Mouse (Mus musculus): ENCODE data around the gene Gm38392.

Gm38392 gene

DNA sequence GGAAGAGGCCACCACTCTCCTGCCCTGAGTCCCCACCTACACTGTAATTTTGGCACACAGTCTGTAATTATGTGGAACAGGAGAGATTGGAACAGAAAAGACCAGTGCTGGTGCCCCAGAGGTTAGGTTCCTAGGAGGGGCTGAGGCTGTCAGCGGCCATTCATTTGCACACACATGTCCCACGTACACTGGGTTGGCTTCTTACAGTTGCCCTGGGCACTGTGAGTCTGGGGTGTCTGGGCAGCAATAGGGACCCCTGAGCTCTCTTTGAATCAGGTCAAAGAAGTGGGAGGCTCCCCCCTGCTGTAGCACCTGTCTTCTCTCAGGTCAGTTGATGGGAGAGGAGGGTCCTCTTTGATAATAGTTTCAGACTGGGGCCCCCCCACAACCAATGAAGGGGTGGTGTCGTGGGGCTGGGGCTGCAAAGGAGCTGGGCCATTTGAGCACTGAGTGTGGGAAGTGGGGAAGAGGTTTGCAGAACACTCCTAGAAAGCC lies 78.7 kb downstream of the Gm38392 start:
- in situ Hi-C loops (cut with MboI; ENCODE audit: low pct_unique_long_range_greater_than_20kb in 1 of 2, low sequenced_read_pairs in 2 of 2, unreplicated experiment in 1 of 2), result no loop called here

DNA sequence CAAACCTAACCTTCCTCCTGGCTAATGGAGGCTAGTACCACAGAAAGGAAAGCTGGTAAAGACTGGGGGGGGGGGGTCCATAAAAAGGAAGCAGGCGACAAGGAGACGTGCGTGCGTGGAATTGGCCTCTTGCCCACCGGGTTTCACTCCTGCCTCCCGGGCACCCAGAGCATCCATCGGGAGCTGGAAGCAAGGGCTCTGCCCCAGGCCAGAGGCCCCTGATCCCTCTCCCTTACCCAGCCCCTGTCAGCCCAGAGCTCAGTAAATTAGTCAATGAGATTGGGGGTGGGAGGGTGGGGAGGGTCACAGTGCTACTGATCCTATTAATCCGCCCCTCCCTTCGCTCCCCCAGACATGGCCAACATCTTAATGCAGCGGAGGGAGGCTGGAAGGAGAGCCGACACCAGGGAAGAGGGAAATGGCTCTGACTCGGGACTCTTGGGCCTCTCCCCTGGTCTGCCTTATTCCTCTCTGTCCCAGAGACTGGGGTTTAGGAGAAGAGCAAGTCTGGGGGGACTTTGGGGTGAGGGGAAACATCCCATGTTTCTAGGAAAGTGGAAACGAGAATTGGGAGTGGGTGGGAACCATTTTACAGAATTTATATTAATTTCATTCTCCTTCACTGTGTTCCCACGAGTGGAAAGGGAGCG lies 79.4 kb downstream of the Gm38392 start:
- in situ Hi-C loops (cut with MboI; ENCODE audit: low pct_unique_long_range_greater_than_20kb in 1 of 2, low sequenced_read_pairs in 2 of 2, unreplicated experiment in 1 of 2), result no loop called here

DNA sequence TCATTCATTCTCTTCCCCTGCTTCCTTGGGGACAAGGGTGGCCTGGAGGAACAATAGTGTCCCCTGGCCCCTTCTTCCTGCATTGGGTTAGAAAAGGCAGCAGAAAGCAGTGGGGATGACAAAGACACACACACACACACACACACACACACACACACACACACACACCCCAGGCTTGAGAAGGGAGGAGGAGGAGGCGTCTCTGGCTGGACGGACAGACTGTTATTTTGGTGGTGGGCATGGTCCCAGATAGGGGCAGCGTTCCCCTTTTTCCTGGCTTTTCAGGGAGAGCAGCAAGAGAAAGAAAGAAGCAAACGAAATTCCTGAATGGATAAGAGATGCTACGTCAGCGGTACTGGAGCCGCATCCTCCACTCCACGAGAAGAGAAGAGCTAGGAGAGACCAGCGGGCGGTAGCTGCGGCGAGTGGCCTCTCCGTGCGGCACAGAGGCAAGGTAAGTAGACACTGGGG lies 80.1 kb downstream of the Gm38392 start:
- in situ Hi-C loops (cut with MboI; ENCODE audit: low pct_unique_long_range_greater_than_20kb in 1 of 2, low sequenced_read_pairs in 2 of 2, unreplicated experiment in 1 of 2), result no loop called here

DNA sequence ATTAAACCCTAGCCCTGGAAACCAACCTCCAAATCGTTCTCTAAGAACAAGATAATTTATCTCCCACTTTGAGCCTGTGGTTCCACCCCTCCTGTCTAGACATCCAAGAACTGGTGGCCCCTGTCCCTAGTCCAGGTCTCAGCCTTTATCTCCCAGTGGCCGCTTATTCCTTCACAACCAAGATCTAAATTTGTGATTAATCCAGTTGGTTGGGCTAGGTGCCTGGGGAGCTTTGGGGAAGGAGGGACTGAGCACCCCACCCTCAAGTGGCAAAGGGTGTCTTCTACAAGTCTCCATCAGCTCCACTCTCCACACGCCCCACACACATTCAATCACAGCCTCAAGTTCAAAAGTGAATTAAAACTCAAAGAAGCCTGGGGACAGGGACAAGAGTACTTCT lies 80.5 kb downstream of the Gm38392 start:
- in situ Hi-C loops (cut with MboI; ENCODE audit: low pct_unique_long_range_greater_than_20kb in 1 of 2, low sequenced_read_pairs in 2 of 2, unreplicated experiment in 1 of 2), result no loop called here

DNA sequence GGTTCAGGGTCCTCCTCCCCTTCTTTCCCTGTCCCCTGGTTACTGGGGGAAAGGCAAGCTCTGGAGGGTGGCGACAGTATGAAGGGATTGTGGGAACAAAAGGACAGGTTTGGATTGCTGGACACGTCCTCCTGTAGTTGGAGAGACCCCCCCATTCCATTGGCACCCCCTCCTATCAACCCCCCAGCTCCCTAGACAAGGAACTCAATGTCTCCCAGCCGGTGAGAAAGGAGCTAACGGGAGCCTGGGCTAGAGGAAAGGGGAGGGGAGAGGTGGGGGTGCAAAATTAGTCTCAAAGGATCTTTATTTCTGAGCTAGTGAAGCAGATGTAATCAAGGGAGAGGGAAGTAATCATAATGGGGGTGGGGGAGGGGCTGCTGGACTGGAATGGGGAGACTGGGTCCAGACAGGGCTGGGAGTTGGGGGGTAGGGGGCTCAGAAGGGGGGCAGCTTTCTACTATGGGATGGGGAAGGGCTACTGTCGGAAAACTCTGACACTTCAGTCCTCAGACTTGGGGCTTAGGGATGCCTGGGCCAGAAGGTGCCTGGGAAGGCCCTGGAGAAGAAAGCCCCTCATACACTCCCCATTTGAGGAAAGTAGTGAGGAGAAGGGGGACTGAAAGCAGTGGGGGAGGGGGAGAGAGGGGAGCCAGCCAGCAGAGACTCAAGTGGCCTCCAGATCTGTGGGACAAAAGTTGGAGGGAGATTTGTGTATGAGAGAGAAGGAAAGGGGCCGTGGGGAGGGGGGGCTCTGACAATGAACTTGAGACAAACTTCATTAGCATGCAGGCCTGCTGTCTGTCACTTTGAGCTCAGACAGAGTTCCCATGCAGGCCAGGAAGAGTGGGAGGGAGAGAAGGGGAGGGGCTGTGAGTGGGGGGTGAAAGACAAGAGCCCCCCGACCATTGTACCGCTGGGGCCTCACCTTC lies 81.2 kb downstream of the Gm38392 start:
- in situ Hi-C loops (cut with MboI; ENCODE audit: low pct_unique_long_range_greater_than_20kb in 1 of 2, low sequenced_read_pairs in 2 of 2, unreplicated experiment in 1 of 2), result no loop called here

DNA sequence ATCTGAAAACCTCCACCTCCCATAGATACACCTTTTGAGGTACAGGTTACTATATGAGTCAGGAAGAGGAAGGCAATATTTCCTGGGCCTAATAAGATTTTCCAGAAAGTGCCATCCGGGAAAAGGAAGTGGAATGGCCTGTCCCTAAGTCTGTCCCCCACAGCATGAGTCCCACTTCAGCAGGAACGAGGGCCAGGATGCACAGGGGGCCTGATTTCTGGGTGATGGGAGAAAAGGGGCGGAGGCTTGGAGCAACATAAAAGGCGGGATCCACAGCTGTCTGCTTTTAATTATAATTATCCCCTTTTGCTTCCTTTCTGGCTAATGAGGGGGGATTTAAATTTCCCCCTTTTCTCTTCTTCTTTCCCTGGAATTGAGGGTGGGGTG lies 81.8 kb downstream of the Gm38392 start:
- in situ Hi-C loops (cut with MboI; ENCODE audit: low pct_unique_long_range_greater_than_20kb in 1 of 2, low sequenced_read_pairs in 2 of 2, unreplicated experiment in 1 of 2), result no loop called here

DNA sequence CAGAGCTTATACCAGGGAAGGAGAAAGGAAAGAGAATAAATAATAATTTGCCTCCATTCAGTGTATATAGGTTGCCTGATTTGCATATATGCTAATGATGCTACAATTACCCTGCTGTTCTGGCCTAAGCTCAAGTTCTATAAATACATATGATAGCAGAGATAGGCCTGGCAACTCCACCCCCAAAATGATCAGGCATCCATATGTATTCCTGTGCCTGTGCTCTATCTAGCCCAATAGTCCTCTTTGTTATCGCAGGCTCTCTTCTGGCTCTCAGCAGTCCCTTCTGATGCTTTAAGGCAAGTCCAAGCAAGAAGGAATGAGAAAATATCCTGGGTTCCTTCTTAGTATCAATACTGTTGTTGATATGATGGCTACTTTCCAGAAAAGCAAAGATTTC lies 82.3 kb downstream of the Gm38392 start:
- in situ Hi-C loops (cut with MboI; ENCODE audit: low pct_unique_long_range_greater_than_20kb in 1 of 2, low sequenced_read_pairs in 2 of 2, unreplicated experiment in 1 of 2), result no loop called here

DNA sequence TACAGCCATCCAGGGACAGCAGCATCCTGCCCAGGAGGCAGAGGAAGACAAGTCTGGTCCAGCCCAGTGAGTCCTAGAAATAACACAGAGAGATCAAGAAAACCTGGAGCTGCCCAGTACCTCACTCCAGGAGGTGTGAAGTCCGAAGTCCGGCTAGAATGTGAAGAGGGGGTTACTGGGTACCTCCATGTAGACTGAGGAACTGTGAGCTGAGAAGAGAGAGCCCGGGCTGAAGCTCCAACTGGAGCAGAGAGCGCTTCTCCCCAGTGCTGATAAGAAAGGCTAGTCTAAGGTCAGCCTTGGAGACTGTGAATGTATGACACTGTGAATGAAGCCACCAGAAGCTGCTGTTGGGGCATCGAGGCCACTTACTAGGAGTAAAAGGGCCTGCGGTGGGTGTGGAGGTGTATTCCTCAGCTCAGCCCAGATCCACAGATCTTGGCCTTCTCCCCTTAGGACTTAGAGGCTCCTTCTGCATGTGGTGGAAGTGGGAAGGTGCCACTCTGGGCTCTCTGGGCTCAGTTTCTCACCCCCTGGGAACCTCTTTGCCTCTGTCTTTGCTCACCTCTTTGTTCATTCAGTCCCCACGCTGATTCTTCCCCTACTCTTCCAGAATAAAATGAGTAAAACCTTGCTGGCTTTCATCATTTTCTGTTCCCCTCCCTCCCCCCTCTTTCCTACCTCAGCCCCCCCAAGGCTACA lies 82.9 kb downstream of the Gm38392 start:
- in situ Hi-C loops (cut with MboI; ENCODE audit: low pct_unique_long_range_greater_than_20kb in 1 of 2, low sequenced_read_pairs in 2 of 2, unreplicated experiment in 1 of 2), result no loop called here

DNA sequence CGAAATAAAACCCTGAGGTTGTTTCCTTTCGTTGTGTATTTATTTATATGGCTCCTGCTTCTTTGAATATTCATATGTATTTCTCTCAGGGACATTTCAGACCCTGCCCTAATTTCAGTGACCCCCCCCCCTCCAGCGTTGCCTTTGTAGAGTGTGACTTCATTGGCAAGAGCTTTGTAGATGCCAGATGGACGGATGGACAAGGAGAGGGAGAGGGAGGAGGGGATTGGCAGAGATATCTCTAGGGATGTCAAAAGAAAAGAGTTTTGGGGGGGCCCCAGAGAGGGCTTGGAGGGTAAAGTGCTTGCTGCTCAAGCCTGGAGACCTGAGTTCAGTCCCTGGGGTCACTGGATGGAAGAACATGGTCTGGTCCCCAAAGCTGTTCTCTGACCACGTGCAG lies 83.6 kb downstream of the Gm38392 start:
- in situ Hi-C loops (cut with MboI; ENCODE audit: low pct_unique_long_range_greater_than_20kb in 1 of 2, low sequenced_read_pairs in 2 of 2, unreplicated experiment in 1 of 2), result no loop called here

DNA sequence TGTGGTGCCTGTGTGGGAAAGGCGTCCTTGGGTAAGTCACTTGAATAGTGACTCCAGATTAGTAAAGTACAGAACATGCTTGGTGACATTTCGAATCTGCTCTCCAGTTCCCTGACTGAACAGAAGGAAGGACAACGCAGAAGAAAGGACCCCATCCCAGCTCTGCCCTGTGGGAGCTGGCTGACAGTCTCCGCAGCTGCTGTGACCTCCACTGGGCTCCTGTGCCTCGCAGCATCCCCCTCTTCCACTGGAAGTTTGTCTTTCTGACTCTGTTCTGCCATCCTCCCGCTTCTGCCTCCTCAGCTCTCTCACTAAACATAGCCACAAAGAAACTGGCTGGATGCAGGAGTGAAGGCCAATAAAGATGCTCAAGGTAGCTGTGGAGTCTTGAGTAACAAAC lies 84.0 kb downstream of the Gm38392 start:
- in situ Hi-C loops (cut with MboI; ENCODE audit: low pct_unique_long_range_greater_than_20kb in 1 of 2, low sequenced_read_pairs in 2 of 2, unreplicated experiment in 1 of 2), result no loop called here

DNA sequence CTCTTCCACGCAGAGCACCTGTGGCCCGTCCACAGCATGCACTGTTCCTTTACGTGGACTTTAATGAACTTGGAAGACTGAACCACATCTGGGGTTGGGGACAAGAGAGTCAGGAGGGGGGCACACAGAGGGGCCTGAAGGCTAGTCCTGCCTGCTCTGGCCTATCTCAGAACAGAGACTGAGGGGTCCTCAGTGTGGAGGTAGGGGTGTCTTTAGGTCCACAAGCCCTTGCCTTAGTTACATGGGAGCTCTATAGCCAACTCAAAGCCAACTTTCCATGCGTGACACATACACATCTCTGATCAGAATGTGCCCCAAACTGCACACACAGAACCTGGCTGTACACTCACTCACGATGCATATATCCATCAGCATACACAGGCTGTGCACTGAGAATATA lies 85.4 kb downstream of the Gm38392 start:
- in situ Hi-C loops (cut with MboI; ENCODE audit: low pct_unique_long_range_greater_than_20kb in 1 of 2, low sequenced_read_pairs in 2 of 2, unreplicated experiment in 1 of 2), result no loop called here

DNA sequence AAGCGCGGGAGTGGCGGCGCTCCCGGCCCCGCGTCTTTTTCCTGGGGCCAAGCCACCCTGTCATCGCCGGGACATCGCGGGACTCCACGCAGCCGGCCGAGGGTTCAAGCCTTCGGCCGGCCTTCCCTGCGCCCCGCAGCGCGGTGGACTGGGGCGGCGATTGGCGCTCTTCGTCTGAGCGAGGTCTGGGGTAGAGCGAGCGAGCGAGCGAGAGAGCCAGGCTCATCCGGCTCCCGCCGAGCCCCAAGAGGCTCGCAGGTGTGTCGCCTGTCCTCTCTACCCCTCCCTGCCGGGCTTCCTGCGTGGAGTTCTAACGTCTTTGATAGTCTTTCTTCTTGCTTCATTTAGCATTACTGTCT lies 86.1 kb downstream of the Gm38392 start:
- in situ Hi-C loops (cut with MboI; ENCODE audit: low pct_unique_long_range_greater_than_20kb in 1 of 2, low sequenced_read_pairs in 2 of 2, unreplicated experiment in 1 of 2), result no loop called here

DNA sequence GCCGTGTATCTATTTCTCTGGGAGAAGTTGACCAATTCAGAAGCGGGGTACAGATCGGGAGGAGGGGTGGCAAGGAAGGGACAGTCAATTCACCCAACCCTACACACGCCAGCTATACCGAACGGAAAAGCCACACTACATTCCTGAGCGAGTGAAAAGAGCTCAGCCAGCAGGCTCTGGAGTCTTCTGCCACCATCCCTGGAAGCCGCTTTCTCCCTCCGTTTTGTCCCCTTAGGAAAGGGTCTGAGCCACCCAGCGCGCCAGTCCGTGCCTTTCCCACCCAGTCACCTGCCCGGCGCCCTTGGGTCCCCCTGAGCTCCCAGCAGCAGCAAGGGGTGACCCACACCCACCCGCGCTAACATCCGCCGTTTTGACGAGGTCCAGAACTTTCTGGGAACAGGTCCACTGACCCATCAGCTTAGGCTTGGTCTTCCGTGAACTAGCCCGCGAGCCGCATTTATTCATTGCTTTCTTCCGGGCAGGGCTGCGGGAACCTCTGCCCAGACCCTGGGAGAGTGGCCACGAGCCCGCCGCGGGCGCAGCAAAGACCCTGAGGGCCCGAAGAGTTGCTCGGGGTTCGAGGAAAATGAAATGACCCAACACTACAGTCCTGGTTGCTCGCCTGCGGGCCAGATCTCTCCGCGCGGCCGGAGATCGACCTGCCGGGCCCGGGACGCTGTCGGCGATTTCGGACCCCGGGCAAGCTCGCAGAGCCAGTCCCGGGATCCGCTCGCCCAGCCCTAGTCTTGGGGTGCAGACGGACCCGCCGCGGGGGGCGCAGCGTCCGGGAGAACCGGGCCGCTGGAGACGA lies 86.6 kb downstream of the Gm38392 start:
- in situ Hi-C loops (cut with MboI; ENCODE audit: low pct_unique_long_range_greater_than_20kb in 1 of 2, low sequenced_read_pairs in 2 of 2, unreplicated experiment in 1 of 2), result no loop called here

DNA sequence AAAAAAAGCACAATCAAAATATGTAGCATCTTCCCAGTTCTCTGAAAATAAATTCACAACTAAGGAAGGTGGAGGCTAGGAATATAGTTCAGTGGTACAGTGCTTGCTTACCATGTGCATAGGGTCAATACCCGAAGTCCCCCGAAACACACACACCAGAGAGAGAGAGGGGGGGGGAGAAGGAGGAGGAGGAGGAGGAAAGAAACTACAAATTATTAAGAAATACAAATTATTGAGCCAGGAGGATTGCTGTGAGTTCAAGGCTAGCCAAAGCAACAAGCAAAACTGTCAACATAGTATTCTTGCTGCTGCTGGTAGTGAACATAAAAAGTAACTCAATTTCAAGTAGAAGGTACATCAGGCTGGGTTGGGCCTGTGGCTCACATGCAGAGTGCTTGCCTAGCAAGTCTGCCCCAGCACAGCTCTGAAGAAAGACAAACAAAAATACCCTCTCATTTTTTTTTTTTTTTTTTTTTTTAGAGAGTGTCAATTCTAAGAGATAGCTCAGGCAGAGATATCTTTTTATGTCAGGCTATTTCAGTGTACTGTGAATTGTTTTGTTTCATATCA lies 87.4 kb downstream of the Gm38392 start:
- in situ Hi-C loops (cut with MboI; ENCODE audit: low pct_unique_long_range_greater_than_20kb in 1 of 2, low sequenced_read_pairs in 2 of 2, unreplicated experiment in 1 of 2), result no loop called here

DNA sequence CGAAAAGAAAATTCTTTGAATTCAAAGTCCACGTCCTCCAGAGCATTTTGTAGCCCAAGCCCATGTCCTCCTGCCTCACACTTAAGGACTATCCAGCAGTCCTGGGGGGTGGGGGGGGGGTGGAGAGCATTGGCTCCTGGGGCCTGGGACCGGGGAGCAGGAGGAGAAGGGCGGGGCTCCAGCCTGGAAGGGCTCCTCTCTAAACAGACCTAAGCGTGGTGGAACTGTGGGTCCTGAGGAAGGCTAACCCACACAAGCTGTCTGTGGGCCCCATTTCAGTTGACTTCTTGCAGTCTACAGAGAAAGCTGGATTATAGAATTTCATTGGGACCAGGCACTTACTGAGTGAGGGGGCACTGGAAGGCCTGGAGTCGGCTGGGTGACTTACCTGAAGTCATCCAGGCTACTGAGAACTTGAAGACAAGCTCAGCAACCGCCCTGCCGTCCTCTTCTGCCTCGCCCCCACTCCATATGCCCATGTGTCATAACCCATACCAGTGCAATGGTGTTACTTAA lies 88.4 kb downstream of the Gm38392 start:
- in situ Hi-C loops (cut with MboI; ENCODE audit: low pct_unique_long_range_greater_than_20kb in 1 of 2, low sequenced_read_pairs in 2 of 2, unreplicated experiment in 1 of 2), result no loop called here

DNA sequence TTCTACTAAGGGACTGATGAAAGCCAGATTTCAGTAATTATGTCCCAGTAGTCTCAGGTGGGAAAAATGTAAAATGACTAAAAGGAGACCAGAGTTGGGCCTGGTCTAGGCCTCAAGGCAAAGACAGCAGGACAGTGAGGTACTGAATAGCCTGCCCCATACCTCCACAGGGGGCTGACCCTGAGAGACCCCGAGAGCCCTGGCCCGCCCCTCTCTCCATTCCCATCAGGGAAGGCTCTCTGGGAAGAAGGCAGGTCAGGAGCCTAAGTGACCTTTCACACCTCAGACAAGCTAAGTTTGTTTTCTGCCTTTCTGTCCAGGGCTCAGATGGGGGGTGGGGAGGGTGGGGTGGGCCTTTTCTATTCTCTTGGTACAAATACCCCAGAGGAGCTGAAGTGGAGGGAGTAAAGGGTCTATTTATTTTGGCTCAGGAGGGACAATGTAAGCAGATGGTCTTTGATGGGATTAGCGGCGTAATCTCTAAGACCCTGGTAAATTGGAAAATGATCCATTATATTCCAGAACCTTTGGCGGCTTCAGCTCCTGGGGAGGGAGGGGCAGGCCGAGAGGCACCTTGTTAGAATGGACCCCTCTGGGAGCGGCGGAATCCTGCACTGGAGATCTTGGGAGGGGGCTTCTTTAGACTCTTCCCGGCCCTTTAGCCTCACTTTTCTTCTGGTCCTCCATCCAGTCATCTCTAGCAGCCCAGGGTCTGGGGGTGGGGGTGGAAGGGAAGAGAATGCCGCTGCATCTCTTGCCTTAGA lies 89.1 kb downstream of the Gm38392 start:
- in situ Hi-C loops (cut with MboI; ENCODE audit: low pct_unique_long_range_greater_than_20kb in 1 of 2, low sequenced_read_pairs in 2 of 2, unreplicated experiment in 1 of 2), result no loop called here

Measured in mouse embryonic stem cell (cell line).